8 mouse cellular contexts compared by ENCODE assay signal in the genomic region with DNA sequence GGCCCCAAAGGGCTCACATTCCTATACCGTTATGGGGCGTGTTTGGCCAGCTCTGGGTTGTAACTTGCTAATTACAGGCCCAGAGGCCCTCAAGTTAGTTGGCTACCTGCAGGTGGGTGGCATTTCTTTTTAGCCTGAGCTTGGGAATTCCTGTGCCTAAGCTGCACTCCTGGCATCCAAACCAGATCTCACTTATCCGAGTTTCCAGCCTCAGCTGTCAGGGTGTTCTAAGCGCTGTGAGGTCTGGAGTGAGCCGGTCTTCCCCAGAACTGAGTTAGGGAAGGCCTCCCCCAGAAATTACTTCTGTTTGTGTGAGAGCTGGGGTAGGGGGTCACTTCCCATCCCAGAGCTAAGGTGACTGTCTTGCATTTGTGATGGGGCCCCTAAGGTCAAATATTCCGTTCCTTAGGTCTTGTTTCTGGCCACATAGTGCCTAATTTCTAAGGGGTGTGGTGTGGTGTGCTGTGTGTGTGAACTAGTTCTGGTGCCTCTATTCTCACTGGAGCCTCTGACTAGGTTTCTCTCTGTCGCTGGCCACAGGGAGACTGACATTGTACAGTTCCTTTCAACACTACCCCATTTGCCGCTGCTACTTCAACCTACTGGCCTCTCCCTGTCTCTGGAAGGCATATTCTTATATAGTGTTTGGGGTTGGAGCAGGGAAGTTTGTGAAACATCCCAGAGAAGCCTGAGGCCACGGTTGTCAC. TPM values are rescaled to one million over a fixed set of nuclear protein-coding genes. Genes with fewer than 3 reads are reported as not detected.
DNase-seq lines count a peak whose midpoint lies in the region; ATAC-seq lines count a peak whose summit lies in the region.

No protein-coding gene starts in this region.

- H3K27me3 ChIP-seq in megakaryocyte, embryonic 14.5 days (replicated peaks), result no peaks in the 10 kb centered on the region
- H3K27me3 ChIP-seq in forebrain, embryonic 10.5 days (ENCODE audit: poor library complexity, severe bottlenecking), result no peaks in the 10 kb centered on the region
- H3K27me3 ChIP-seq in limb, embryonic 12.5 days, result no peaks in the 10 kb centered on the region
- no peaks in the 10 kb centered on the region for H3K27me3 ChIP-seq in stomach, embryonic 14.5 days (ENCODE audit: control insufficient read depth, insufficient read depth, low read length)

- ATAC-seq in megakaryocyte, adult 5-6 weeks (ENCODE audit: poor library complexity, severe bottlenecking), result no peak
- no peak for ATAC-seq in limb, embryonic 12.5 days (ENCODE audit: insufficient number of reproducible peaks, insufficient read depth, low FRiP score, low TSS enrichment, low read depth)
- ATAC-seq in stomach, embryonic 14.5 days (ENCODE audit: insufficient number of reproducible peaks, insufficient read depth, low FRiP score, low read depth), result no peak

- WGBS in forebrain, embryonic 10.5 days, result 17% methylated on average over 9 of the region's 9 CpGs
- 13% methylated on average over 9 of the region's 9 CpGs for WGBS in limb, embryonic 12.5 days
- 15% methylated on average over 9 of the region's 9 CpGs for WGBS in stomach, embryonic 14.5 days

- DNase-seq in forebrain, embryonic 10.5 days (ENCODE audit: extremely low spot score, low spot score), result no peak
- DNase-seq in embryo, embryonic 11 days, result no peak
- DNase-seq in left cerebral cortex, adult 8-10 months (ENCODE audit: low spot score in 2 of 2), result no peak
- DNase-seq in right cerebral cortex, postnatal 36 days (ENCODE audit: low spot score in 2 of 2), result no peak

- peak overlapping the region; percentile 96 for H3K4me3 ChIP-seq in megakaryocyte, embryonic 14.5 days (replicated peaks)
- peak overlapping the region; percentile 80 for H3K4me3 ChIP-seq in forebrain, embryonic 10.5 days
- peak overlapping the region; percentile 87 for H3K4me3 ChIP-seq in limb, embryonic 12.5 days (replicated peaks)
- H3K4me3 ChIP-seq in stomach, embryonic 14.5 days (ENCODE audit: low read depth, low read length), result peak overlapping the region; percentile 94

- H3K9ac ChIP-seq in limb, embryonic 12.5 days (replicated peaks), result peak overlapping the region; percentile 99
- H3K9ac ChIP-seq in stomach, embryonic 14.5 days (replicated peaks; ENCODE audit: low read depth, low read length), result peak overlapping the region; percentile 97

- peak overlapping the region; percentile 82 for H3K4me2 ChIP-seq in limb, embryonic 12.5 days
- H3K4me2 ChIP-seq in stomach, embryonic 14.5 days (replicated peaks; ENCODE audit: low read depth, low read length), result peak overlapping the region; percentile 90

- no peaks in the 10 kb centered on the region for H3K9me3 ChIP-seq in megakaryocyte, embryonic 14.5 days
- no peaks in the 10 kb centered on the region for H3K9me3 ChIP-seq in forebrain, embryonic 10.5 days
- H3K9me3 ChIP-seq in limb, embryonic 12.5 days, result no peaks in the 10 kb centered on the region
- no peaks in the 10 kb centered on the region for H3K9me3 ChIP-seq in stomach, embryonic 14.5 days (ENCODE audit: control insufficient read depth, low read depth, low read length)

- H3K36me3 ChIP-seq in megakaryocyte, embryonic 14.5 days (replicated peaks; ENCODE audit: low read length), result peaks cover 38% of the 10 kb centered on the region
- peaks cover 31% of the 10 kb centered on the region for H3K36me3 ChIP-seq in forebrain, embryonic 10.5 days (replicated peaks)
- H3K36me3 ChIP-seq in limb, embryonic 12.5 days, result peaks cover 20% of the 10 kb centered on the region
- peaks cover 17% of the 10 kb centered on the region; the same call in 1 of the 2 replicates for H3K36me3 ChIP-seq in stomach, embryonic 14.5 days (ENCODE audit: control insufficient read depth, insufficient read depth, low read length)

- H3K27ac ChIP-seq in forebrain, embryonic 10.5 days, result peak overlapping the region; percentile 99
- peak overlapping the region; percentile 97 for H3K27ac ChIP-seq in limb, embryonic 12.5 days
- H3K27ac ChIP-seq in stomach, embryonic 14.5 days (ENCODE audit: low read length), result peak overlapping the region; percentile 92

- H3K4me1 ChIP-seq in megakaryocyte, embryonic 14.5 days, result peaks cover 81% of the 10 kb centered on the region
- peaks cover 62% of the 10 kb centered on the region for H3K4me1 ChIP-seq in forebrain, embryonic 10.5 days
- H3K4me1 ChIP-seq in limb, embryonic 12.5 days (replicated peaks), result peaks cover 27% of the 10 kb centered on the region
- H3K4me1 ChIP-seq in stomach, embryonic 14.5 days (ENCODE audit: control insufficient read depth, insufficient read depth, low read length), result peaks cover 18% of the 10 kb centered on the region

RNA-seq across cellular contexts. Expression of gene Cers2, which starts 1.4 kb away (rescaled TPM):
- 36.9 and 124 TPM in 2 replicates for polyA plus RNA-seq in megakaryocyte, embryonic 14.5 days (2012; ENCODE audit: insufficient read depth, low replicate concordance)
- total RNA-seq in megakaryocyte, adult 5-6 weeks (2015), result 184 and 191 TPM in 2 replicates
- total RNA-seq in megakaryocyte, adult 5-6 weeks (2017), result 86.0 and 107 TPM in 2 replicates
- 119 and 130 TPM in 2 replicates for polyA plus RNA-seq in forebrain, embryonic 10.5 days (2016; fragmentation: Nextera tagmentation; extraction: Ambion mirVana)
- polyA plus RNA-seq in limb, embryonic 12.5 days (2016; fragmentation: Nextera tagmentation; extraction: Ambion mirVana), result 158 and 170 TPM in 2 replicates
- polyA plus RNA-seq in stomach, embryonic 14.5 days (2014; fragmentation: Nextera tagmentation; extraction: Ambion mirVana), result 136 and 146 TPM in 2 replicates
- total RNA-seq in left cerebral cortex, adult 8-10 months (2022), result 10 to 100 TPM; 51.9 to 63.7 (median 56.1) TPM

RNA-seq across cellular contexts. Expression of gene Anxa9, which starts 9.0 kb away (rescaled TPM):
- 0.66 TPM in 1 of 2 replicates, not detected in the other for polyA plus RNA-seq in megakaryocyte, embryonic 14.5 days (2012; ENCODE audit: insufficient read depth, low replicate concordance)
- total RNA-seq in megakaryocyte, adult 5-6 weeks (2015), result 3.0 and 3.8 TPM in 2 replicates
- total RNA-seq in megakaryocyte, adult 5-6 weeks (2017), result 1.9 and 2.4 TPM in 2 replicates
- polyA plus RNA-seq in forebrain, embryonic 10.5 days (2016; fragmentation: Nextera tagmentation; extraction: Ambion mirVana), result 1.8 and 1.9 TPM in 2 replicates
- 1.8 and 1.9 TPM in 2 replicates for polyA plus RNA-seq in limb, embryonic 12.5 days (2016; fragmentation: Nextera tagmentation; extraction: Ambion mirVana)
- polyA plus RNA-seq in stomach, embryonic 14.5 days (2014; fragmentation: Nextera tagmentation; extraction: Ambion mirVana), result 1.7 and 2.1 TPM in 2 replicates
- total RNA-seq in left cerebral cortex, adult 8-10 months (2022), result 1 to 10 TPM in 2 of 4 experiments, under 1 TPM in 2; 0.33 to 1.6 (median 0.93) TPM

RNA-seq across cellular contexts. Expression of gene Prune1, which starts 34.1 kb away (rescaled TPM):
- 5.2 and 6.0 TPM in 2 replicates for polyA plus RNA-seq in megakaryocyte, embryonic 14.5 days (2012; ENCODE audit: insufficient read depth, low replicate concordance)
- total RNA-seq in megakaryocyte, adult 5-6 weeks (2015), result 12.4 and 14.5 TPM in 2 replicates
- total RNA-seq in megakaryocyte, adult 5-6 weeks (2017), result 7.8 and 10.2 TPM in 2 replicates
- polyA plus RNA-seq in forebrain, embryonic 10.5 days (2016; fragmentation: Nextera tagmentation; extraction: Ambion mirVana), result 26.2 and 26.9 TPM in 2 replicates
- polyA plus RNA-seq in limb, embryonic 12.5 days (2016; fragmentation: Nextera tagmentation; extraction: Ambion mirVana), result 25.2 and 25.9 TPM in 2 replicates
- 20.1 and 23.1 TPM in 2 replicates for polyA plus RNA-seq in stomach, embryonic 14.5 days (2014; fragmentation: Nextera tagmentation; extraction: Ambion mirVana)
- 10 to 100 TPM; 24.0 to 27.2 (median 25.2) TPM for total RNA-seq in left cerebral cortex, adult 8-10 months (2022)

RNA-seq across cellular contexts. Expression of gene Mindy1, which starts 34.9 kb away (rescaled TPM):
- 517 and 1,363 TPM in 2 replicates for polyA plus RNA-seq in megakaryocyte, embryonic 14.5 days (2012; ENCODE audit: insufficient read depth, low replicate concordance)
- 49.5 and 55.2 TPM in 2 replicates for total RNA-seq in megakaryocyte, adult 5-6 weeks (2015)
- total RNA-seq in megakaryocyte, adult 5-6 weeks (2017), result 44.0 and 54.1 TPM in 2 replicates
- 27.2 and 27.9 TPM in 2 replicates for polyA plus RNA-seq in forebrain, embryonic 10.5 days (2016; fragmentation: Nextera tagmentation; extraction: Ambion mirVana)
- 36.4 and 38.7 TPM in 2 replicates for polyA plus RNA-seq in limb, embryonic 12.5 days (2016; fragmentation: Nextera tagmentation; extraction: Ambion mirVana)
- polyA plus RNA-seq in stomach, embryonic 14.5 days (2014; fragmentation: Nextera tagmentation; extraction: Ambion mirVana), result 47.1 and 51.1 TPM in 2 replicates
- total RNA-seq in left cerebral cortex, adult 8-10 months (2022), result 10 to 100 TPM; 20.7 to 24.3 (median 22.4) TPM

RNA-seq across cellular contexts. Expression of gene Setdb1, which starts 41.0 kb away (rescaled TPM):
- 2.3 and 6.3 TPM in 2 replicates for polyA plus RNA-seq in megakaryocyte, embryonic 14.5 days (2012; ENCODE audit: insufficient read depth, low replicate concordance)
- total RNA-seq in megakaryocyte, adult 5-6 weeks (2015), result 20.5 and 21.2 TPM in 2 replicates
- total RNA-seq in megakaryocyte, adult 5-6 weeks (2017), result 22.4 and 23.8 TPM in 2 replicates
- polyA plus RNA-seq in forebrain, embryonic 10.5 days (2016; fragmentation: Nextera tagmentation; extraction: Ambion mirVana), result 59.1 and 64.2 TPM in 2 replicates
- polyA plus RNA-seq in limb, embryonic 12.5 days (2016; fragmentation: Nextera tagmentation; extraction: Ambion mirVana), result 63.7 and 67.2 TPM in 2 replicates
- 50.8 and 51.8 TPM in 2 replicates for polyA plus RNA-seq in stomach, embryonic 14.5 days (2014; fragmentation: Nextera tagmentation; extraction: Ambion mirVana)
- total RNA-seq in left cerebral cortex, adult 8-10 months (2022), result 10 to 100 TPM; 31.6 to 36.9 (median 34.8) TPM
